Mouse (Mus musculus): ENCODE results near the gene Dnaic2.

- TF ChIP-seq USF1 (IDR thresholded peaks at IDR 0.05; ENCODE audit: low read depth) (no peak), CTCF (IDR thresholded peaks at IDR 0.05; ENCODE audit: control insufficient read depth, insufficient read depth, insufficient read length) (no peak), MYOG (IDR thresholded peaks at IDR 0.05; ENCODE audit: control insufficient read depth, extremely low read depth, insufficient read length) (no peak), MAX (IDR thresholded peaks at IDR 0.05) (no peak), FOSL1 (IDR thresholded peaks at IDR 0.05; ENCODE audit: insufficient read depth, low read length, poor library complexity, severe bottlenecking) (no peak)
Measured at GRCm38 (mm10) chr11:114797981-114798380, 70.8 kb downstream of the Dnaic2 start.

Data from C2C12 (cell line).